Mouse (Mus musculus): ENCODE measurements around the gene Fam129b. TPM values are rescaled to one million over a fixed set of nuclear protein-coding genes. Genes with fewer than 3 reads are reported as not detected.

The Fam129b gene
- total and polyA plus RNA-seq, 3 experiments, result 0.26 to 0.55 (median 0.50) TPM

GRCm38 (mm10) chr2:32842558-32842957 lies 33.4 kb upstream of the Fam129b start:
- dilution Hi-C loops (cut with MboI; ENCODE audit: extremely low pct_ligation_motif_present, extremely low pct_unique_long_range_greater_than_20kb, low sequenced_read_pairs), result no loop called here
- peak; percentile 48 for DNase-seq (ENCODE audit: extremely low read depth)
- H3K79me2 ChIP-seq (replicated peaks; ENCODE audit: control insufficient read depth, extremely low read depth, insufficient read depth, poor library complexity, severe bottlenecking), result no peaks in the 10 kb centered on the region
- H3K27me3 ChIP-seq (replicated peaks), result peaks cover 3% of the 10 kb centered on the region
- no peak overlapping the region for H3K27ac ChIP-seq (ENCODE audit: insufficient read depth, low read depth)
- H3K36me3 ChIP-seq (replicated peaks in 1 of 2; ENCODE audit: control insufficient read depth in 1 of 2, insufficient read depth in 1 of 2, low read length in 1 of 2), result peaks cover 0 to 7% of the 10 kb centered on the region in 2 experiments
- peaks cover 0 to 29% of the 10 kb centered on the region in 2 experiments; a peak in 2 of 4 replicates for H3K4me1 ChIP-seq (ENCODE audit: control insufficient read depth in 1 of 2, insufficient read depth in 2 of 2)
- in situ Hi-C loops (cut with MboI; ENCODE audit: low pct_ligation_motif_present, low pct_unique_long_range_greater_than_20kb, low sequenced_read_pairs), result no loop called here
- no peak overlapping the region for H3K4me3 ChIP-seq (replicated peaks in 1 of 3; ENCODE audit: low read depth in 2 of 3, low read length in 2 of 3, poor library complexity in 1 of 3)
- no peak overlapping the region for H3K4me2 ChIP-seq (ENCODE audit: insufficient read depth, low read depth, poor library complexity, severe bottlenecking)
- no peak overlapping the region for H3K9ac ChIP-seq (ENCODE audit: insufficient read depth, low read depth)
- H3K9me3 ChIP-seq (replicated peaks; ENCODE audit: low read length), result no peaks in the 10 kb centered on the region
- TF ChIP-seq RAD21 (IDR thresholded peaks at IDR 0.05; ENCODE audit: low read depth, low read length) (peak; percentile 48), CTCF (conservative IDR thresholded peaks at IDR 0.05 in 1 of 2, IDR thresholded peaks at IDR 0.05 in 1 of 2; ENCODE audit: low read depth in 2 of 2, low read length in 2 of 2) (peak; percentile 36 to 65; a peak in 3 of 4 replicates), SMC3 (IDR thresholded peaks at IDR 0.05; ENCODE audit: low read depth, low read length) (peak; percentile 44), NELFE (IDR thresholded peaks at IDR 0.05; ENCODE audit: low read depth, low read length) (no peak)

GRCm38 (mm10) chr2:32845572-32846100 lies 30.3 kb upstream of the Fam129b start:
- Histone ChIP-seq H3K4me1 (ENCODE audit: control insufficient read depth in 1 of 2, insufficient read depth in 2 of 2) (peaks cover 0 to 20% of the 10 kb centered on the region in 2 experiments; a peak in 2 of 4 replicates), H3K27me3 (replicated peaks) (peaks cover 3% of the 10 kb centered on the region), H3K79me2 (replicated peaks; ENCODE audit: control insufficient read depth, extremely low read depth, insufficient read depth, poor library complexity, severe bottlenecking) (no peaks in the 10 kb centered on the region), H3K9me3 (replicated peaks; ENCODE audit: low read length) (no peaks in the 10 kb centered on the region), H3K4me2 (ENCODE audit: insufficient read depth, low read depth, poor library complexity, severe bottlenecking) (peak overlapping the region; percentile 98), H3K36me3 (replicated peaks in 1 of 2; ENCODE audit: control insufficient read depth in 1 of 2, insufficient read depth in 1 of 2, low read length in 1 of 2) (peaks cover 0 to 7% of the 10 kb centered on the region in 2 experiments), H3K9ac (ENCODE audit: insufficient read depth, low read depth) (0 out of 2 replicates have a peak overlapping the region, but pooled peaks have one; percentile 23), H3K27ac (ENCODE audit: insufficient read depth, low read depth) (no peak overlapping the region), H3K4me3 (replicated peaks in 1 of 3; ENCODE audit: low read depth in 2 of 3, low read length in 2 of 3, poor library complexity in 1 of 3) (peak overlapping the region in 1 of 3 experiments; percentile 74)
- dilution Hi-C loops (cut with MboI; ENCODE audit: extremely low pct_ligation_motif_present, extremely low pct_unique_long_range_greater_than_20kb, low sequenced_read_pairs), result no loop called here
- TF ChIP-seq NRF1 (IDR thresholded peaks at IDR 0.05; ENCODE audit: low read depth, low read length) (no peak), TBP (conservative IDR thresholded peaks at IDR 0.05; ENCODE audit: low read depth, low read length) (no peak), MAX (IDR thresholded peaks at IDR 0.05; ENCODE audit: low read length) (no peak), POLR2A (IDR thresholded peaks at IDR 0.05; ENCODE audit: low read depth, low read length) (no peak), ZNF384 (IDR thresholded peaks at IDR 0.05; ENCODE audit: low read depth, low read length) (0 out of 2 replicates have a peak, but pooled peaks have one; percentile 25), ETS1 (conservative IDR thresholded peaks at IDR 0.05; ENCODE audit: low read depth, low read length) (no peak), RAD21 (IDR thresholded peaks at IDR 0.05; ENCODE audit: low read depth, low read length) (no peak), KAT2A (IDR thresholded peaks at IDR 0.05; ENCODE audit: insufficient replicate concordance, low read length) (no peak)
- no peak for DNase-seq (ENCODE audit: extremely low read depth)
- in situ Hi-C loops (cut with MboI; ENCODE audit: low pct_ligation_motif_present, low pct_unique_long_range_greater_than_20kb, low sequenced_read_pairs), result no loop called here

GRCm38 (mm10) chr2:32846101-32846804 lies 29.7 kb upstream of the Fam129b start:
- Histone ChIP-seq H3K4me3 (replicated peaks in 1 of 3; ENCODE audit: low read depth in 2 of 3, low read length in 2 of 3, poor library complexity in 1 of 3) (peak overlapping the region; percentile 70 to 95 (median 74)), H3K4me2 (ENCODE audit: insufficient read depth, low read depth, poor library complexity, severe bottlenecking) (peak overlapping the region; percentile 98), H3K27ac (ENCODE audit: insufficient read depth, low read depth) (no peak overlapping the region), H3K27me3 (replicated peaks) (peaks cover 3% of the 10 kb centered on the region), H3K4me1 (ENCODE audit: control insufficient read depth in 1 of 2, insufficient read depth in 2 of 2) (peaks cover 0 to 20% of the 10 kb centered on the region in 2 experiments; a peak in 2 of 4 replicates), H3K9ac (ENCODE audit: insufficient read depth, low read depth) (peak overlapping the region; percentile 48), H3K79me2 (replicated peaks; ENCODE audit: control insufficient read depth, extremely low read depth, insufficient read depth, poor library complexity, severe bottlenecking) (no peaks in the 10 kb centered on the region), H3K9me3 (replicated peaks; ENCODE audit: low read length) (no peaks in the 10 kb centered on the region), H3K36me3 (replicated peaks in 1 of 2; ENCODE audit: control insufficient read depth in 1 of 2, insufficient read depth in 1 of 2, low read length in 1 of 2) (peaks cover 0 to 6% of the 10 kb centered on the region in 2 experiments)
- in situ Hi-C loops (cut with MboI; ENCODE audit: low pct_ligation_motif_present, low pct_unique_long_range_greater_than_20kb, low sequenced_read_pairs) (no loop called here), dilution Hi-C loops (cut with MboI; ENCODE audit: extremely low pct_ligation_motif_present, extremely low pct_unique_long_range_greater_than_20kb, low sequenced_read_pairs) (no loop called here)
- no peak for DNase-seq (ENCODE audit: extremely low read depth)
- TF ChIP-seq NELFE (IDR thresholded peaks at IDR 0.05; ENCODE audit: low read depth, low read length), result no peak
- peak; percentile 82; the same call in 1 of the 2 replicates for TF ChIP-seq UBTF (IDR thresholded peaks at IDR 0.05; ENCODE audit: low read depth, low read length)
- 0 out of 2 replicates have a peak, but pooled peaks have one; percentile 22 for TF ChIP-seq MXI1 (IDR thresholded peaks at IDR 0.05; ENCODE audit: low read depth, low read length)
